Mouse (Mus musculus) G1E (cell line): ENCODE data around the gene Cstf3. TPM values are rescaled to one million over a fixed set of nuclear protein-coding genes. Genes with fewer than 3 reads are reported as not detected.

Source experiments
- ATAC-seq: 2 replicates; pipeline ENCODE4 v1.8.0; 2016; ENCODE audit warnings: mild to moderate bottlenecking; ENCODE audit not compliant: insufficient number of reproducible peaks, poor library complexity, low FRiP score, severe bottlenecking; ENCODE audit errors: extremely low read depth
- DNase-seq: peaks from one replicate; pipeline ENCODE4 v3.0.0; 2012; ENCODE audit warnings: low spot score
- H3K27me3 ChIP-seq: 2 replicates; pipeline ENCODE4 v1.6.1; 2012; ENCODE audit warnings: mild to moderate bottlenecking, low read length, inconsistent platforms; ENCODE audit not compliant: insufficient read depth
- H3K36me3 ChIP-seq: replicated peaks from 2 replicates; pipeline ENCODE3; 2012; ENCODE audit warnings: mild to moderate bottlenecking, inconsistent platforms
- H3K4me1 ChIP-seq: 2 replicates; pipeline ENCODE4 v1.6.1; 2012; ENCODE audit warnings: low read depth, low read length, inconsistent platforms, mixed read lengths; ENCODE audit not compliant: insufficient read depth
- H3K4me3 ChIP-seq: 2 replicates; pipeline ENCODE4 v1.5.1; 2012; ENCODE audit warnings: low read depth, mild to moderate bottlenecking, inconsistent platforms, low read length, moderate library complexity, mixed read lengths
- H3K9me3 ChIP-seq: replicated peaks from 2 replicates; pipeline ENCODE4 v1.6.1; 2012; ENCODE audit warnings: inconsistent platforms
- CTCF ChIP-seq: IDR thresholded peaks from 2 replicates; pipeline ENCODE4 v1.5.1; 2012; ENCODE audit warnings: low read depth, low read length, inconsistent platforms, mixed read lengths
- GATA1 ChIP-seq: IDR thresholded peaks from 2 replicates; pipeline ENCODE4 v1.6.1; 2012; ENCODE audit warnings: borderline replicate concordance, low read length, inconsistent platforms, mixed read lengths
- GATA2 ChIP-seq: IDR thresholded peaks from 2 replicates; pipeline ENCODE4 v1.6.1; 2012; ENCODE audit warnings: low read depth, low read length, inconsistent platforms, borderline replicate concordance
- POLR2AphosphoS5 ChIP-seq: IDR thresholded peaks from 2 replicates; pipeline ENCODE4 v1.6.1; 2012; ENCODE audit warnings: low read depth, low read length, inconsistent platforms; ENCODE audit not compliant: insufficient replicate concordance
- TAL1 ChIP-seq: conservative IDR thresholded peaks from 2 replicates; pipeline ENCODE4 v1.6.1; 2012; ENCODE audit warnings: low read depth, low read length, inconsistent platforms, mixed read lengths
- polyA plus RNA-seq: library from polyadenylated mRNA; stranded (reverse); fragments of >175 nt; gene quantifications from 2 replicates; pipeline ENCODE4 v1.2.3, GENCODE M21; 2012
- total RNA-seq, 2 experiments: library from RNA; stranded (forward) in 1 of 2; stranded (reverse) in 1 of 2; fragments of 200-1000 nt in 1 of 2; fragments of >200 nt in 1 of 2; fragmentation: Nextera tagmentation in 1 of 2; gene quantifications; 2 replicates each; pipeline ENCODE4 v1.2.3; 2014 to 2017

The Cstf3 gene
- total and polyA plus RNA-seq, 3 experiments, result 7.7 to 88.1 (median 30.3) TPM

DNA sequence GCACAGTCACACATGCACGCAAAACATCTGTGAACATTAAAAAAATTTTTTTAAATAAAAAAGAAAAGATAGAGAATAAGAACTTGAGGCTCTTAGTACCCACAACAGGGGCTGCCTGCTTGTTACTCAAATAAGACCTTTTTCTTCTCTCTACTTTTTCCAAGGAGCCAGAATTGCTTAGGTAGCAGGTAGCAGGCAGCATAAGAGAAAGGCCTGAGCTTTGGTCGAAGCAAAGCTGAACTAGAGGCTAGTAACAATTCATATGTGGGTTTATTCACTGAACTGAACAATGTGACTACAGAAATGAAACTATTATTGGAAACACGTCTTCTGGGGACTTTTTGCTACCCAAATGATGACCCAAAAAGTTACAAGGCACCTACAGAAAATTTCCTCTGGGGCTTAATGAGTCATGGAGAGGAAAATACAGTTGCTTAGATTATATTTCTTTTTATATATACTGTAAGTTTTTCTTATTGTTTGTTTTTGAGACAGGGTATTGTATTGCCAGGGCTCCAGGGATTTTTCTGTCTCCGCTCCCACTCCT is 28.3 kb upstream of the Cstf3 start:
- peaks cover 8% of the 10 kb centered on the region for H3K27me3 ChIP-seq
- DNase-seq, result no peak
- H3K4me3 ChIP-seq, result no peak overlapping the region
- TF ChIP-seq GATA1 (no peak), POLR2AphosphoS5 (no peak), GATA2 (no peak), CTCF (no peak), TAL1 (no peak)
- ATAC-seq, result no peak
- no peaks in the 10 kb centered on the region for H3K4me1 ChIP-seq
- H3K36me3 ChIP-seq, result no peaks in the 10 kb centered on the region
- H3K9me3 ChIP-seq, result no peaks in the 10 kb centered on the region

DNA sequence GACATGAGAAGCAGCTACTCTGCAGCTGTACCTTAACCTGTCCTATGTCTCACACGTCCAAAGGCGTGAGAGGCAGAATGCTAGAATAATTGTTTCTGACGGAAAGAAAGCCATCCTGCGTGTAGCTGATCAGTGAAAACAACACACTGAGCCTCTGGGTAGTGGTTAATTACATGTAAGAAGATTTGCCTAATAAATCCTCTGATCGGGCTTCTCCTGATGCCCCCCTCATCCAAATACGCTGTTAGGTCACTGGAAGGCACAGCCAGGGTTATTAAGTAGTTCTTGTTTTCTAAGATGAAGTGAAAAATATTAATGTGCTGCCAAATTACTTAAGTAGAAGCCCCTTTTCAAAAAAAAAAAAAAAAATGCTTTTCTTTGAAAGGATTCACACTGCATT is 18.3 kb upstream of the Cstf3 start:
- Histone ChIP-seq H3K4me1 (no peaks in the 10 kb centered on the region; the same call in 1 of the 2 replicates), H3K27me3 (peaks cover 20% of the 10 kb centered on the region), H3K9me3 (no peaks in the 10 kb centered on the region), H3K36me3 (no peaks in the 10 kb centered on the region), H3K4me3 (no peak overlapping the region)
- no peak for TF ChIP-seq GATA2
- no peak for TF ChIP-seq POLR2AphosphoS5
- TF ChIP-seq CTCF, result no peak
- no peak for TF ChIP-seq TAL1
- no peak for TF ChIP-seq GATA1
- no peak for ATAC-seq
- no peak for DNase-seq

DNA sequence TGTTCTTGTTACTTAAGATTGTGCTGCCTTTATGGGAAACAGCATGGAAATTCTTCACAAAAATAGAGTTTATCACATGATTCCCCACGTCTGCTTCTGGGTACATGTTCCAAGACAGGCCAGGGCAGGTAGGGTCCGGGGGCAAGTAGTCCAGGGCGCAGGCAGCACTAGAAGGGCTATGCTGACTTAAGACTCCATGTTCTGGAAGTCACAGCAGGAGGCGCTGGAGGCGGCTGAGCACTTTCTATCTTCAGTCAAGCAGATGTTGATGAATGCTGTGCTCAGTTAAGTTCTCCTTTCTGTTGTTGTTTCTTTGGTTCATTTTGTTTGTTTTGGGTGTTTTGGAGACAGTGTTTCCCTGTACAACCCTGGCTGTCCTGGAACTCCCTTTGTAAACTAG is 14.1 kb upstream of the Cstf3 start:
- TF ChIP-seq GATA2, result no peak
- no peak for TF ChIP-seq GATA1
- no peak for TF ChIP-seq TAL1
- TF ChIP-seq CTCF, result no peak
- no peak for TF ChIP-seq POLR2AphosphoS5
- peaks cover 18% of the 10 kb centered on the region for H3K27me3 ChIP-seq
- no peaks in the 10 kb centered on the region for H3K9me3 ChIP-seq
- H3K4me3 ChIP-seq, result no peak overlapping the region
- peaks cover 11% of the 10 kb centered on the region; the same call in 1 of the 2 replicates for H3K4me1 ChIP-seq
- no peak for ATAC-seq
- no peak for DNase-seq
- H3K36me3 ChIP-seq, result no peaks in the 10 kb centered on the region

DNA sequence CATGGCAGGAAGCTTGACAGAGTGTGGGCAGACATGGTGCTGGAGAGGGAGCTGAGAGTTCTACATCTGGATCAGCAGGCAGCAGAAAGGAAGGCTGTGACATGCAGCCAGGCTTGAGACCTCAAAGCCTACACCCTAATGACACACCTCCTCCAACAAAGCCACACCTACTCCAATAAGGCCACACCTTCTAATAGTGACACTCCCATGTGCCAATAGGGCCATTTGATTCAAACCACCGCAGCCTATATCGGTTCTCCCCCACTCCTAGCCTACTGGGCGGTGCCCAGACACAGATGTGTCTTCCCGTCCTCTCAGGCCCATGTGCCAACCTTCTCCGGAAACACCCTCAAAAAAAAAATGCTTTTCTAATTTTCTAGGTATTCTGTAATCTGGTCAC is 12.3 kb upstream of the Cstf3 start:
- no peaks in the 10 kb centered on the region for H3K36me3 ChIP-seq
- no peaks in the 10 kb centered on the region for H3K9me3 ChIP-seq
- DNase-seq, result no peak
- peaks cover 11% of the 10 kb centered on the region; the same call in 1 of the 2 replicates for H3K4me1 ChIP-seq
- peaks cover 18% of the 10 kb centered on the region for H3K27me3 ChIP-seq
- TF ChIP-seq TAL1, result no peak
- TF ChIP-seq GATA2, result no peak
- no peak for TF ChIP-seq POLR2AphosphoS5
- TF ChIP-seq GATA1, result no peak
- no peak for TF ChIP-seq CTCF
- H3K4me3 ChIP-seq, result no peak overlapping the region
- ATAC-seq, result 0 out of 2 replicates have a peak, but pooled peaks have one; percentile 15

DNA sequence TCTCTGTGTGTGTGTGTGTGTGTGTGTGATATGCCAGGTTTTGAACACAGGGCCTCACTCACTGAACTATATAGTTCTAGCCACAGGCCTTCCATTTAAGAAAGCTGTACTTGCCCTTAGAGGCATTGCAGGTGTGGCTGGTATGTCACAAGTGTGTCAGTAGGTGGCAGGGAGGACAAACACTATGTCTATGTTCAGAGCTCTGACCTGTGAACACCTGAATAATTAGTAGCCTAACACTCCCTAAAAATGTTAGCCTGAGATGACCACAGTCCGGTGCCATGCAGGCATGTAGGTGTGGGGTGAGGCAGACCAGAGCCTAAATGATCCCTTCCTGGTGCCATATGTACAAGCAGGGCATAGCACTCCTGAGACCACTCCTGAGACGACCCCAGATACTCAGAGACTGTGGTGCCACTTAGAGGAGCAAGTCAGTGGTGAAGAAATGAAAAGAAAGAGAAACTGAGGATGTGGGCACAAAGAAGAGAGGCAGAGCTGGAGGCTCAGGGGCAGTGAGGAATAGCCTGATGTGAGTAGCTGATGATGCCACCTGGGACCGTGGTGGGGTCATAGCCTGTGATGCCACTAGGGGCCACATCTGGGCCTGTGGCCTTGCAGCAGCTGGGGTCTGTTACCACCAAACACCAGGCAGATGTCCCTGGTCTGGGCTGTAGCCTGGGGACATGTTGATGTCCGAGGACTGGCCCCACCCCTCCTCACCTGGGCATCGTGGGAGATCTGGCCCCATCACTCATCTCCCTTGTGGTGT is 11.3 kb upstream of the Cstf3 start:
- H3K36me3 ChIP-seq, result no peaks in the 10 kb centered on the region

DNA sequence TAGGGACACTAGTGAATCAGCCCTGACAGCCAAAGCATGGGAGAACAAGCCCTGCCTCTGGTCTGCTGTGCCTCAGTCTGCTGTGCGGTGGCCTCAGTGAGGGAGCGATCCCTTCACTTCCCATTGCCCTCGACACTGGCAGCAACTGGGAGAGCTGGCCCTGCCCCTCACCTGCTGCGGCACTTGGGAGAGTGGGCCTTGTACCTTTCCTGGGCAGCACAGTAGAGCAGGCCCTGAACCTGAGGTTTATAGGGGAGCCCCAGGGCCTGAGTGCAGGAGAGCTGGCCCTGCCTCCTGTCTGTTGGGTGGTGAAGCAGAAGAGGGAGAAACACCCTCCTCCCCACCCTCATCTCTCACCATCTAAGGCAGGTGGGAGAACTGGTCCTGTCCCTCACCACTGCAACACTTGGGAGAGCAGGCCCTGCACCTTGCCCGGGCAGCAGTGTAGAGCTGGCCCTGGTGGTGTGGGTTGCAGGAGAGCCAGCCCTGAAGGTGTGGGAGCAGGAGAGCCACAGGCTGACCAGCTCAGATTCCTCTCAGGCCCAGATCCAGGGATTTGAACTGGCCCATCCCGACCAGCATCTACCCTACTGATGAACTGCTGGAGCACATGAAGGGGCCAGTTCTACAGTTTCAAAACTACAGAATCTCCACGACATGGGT is 10.4 kb upstream of the Cstf3 start:
- no peak for TF ChIP-seq CTCF
- no peak for TF ChIP-seq GATA1
- TF ChIP-seq POLR2AphosphoS5, result no peak
- no peak for TF ChIP-seq GATA2
- TF ChIP-seq TAL1, result no peak
- H3K27me3 ChIP-seq, result peaks cover 19% of the 10 kb centered on the region
- no peaks in the 10 kb centered on the region for H3K9me3 ChIP-seq
- no peaks in the 10 kb centered on the region for H3K36me3 ChIP-seq
- H3K4me3 ChIP-seq, result no peak overlapping the region
- no peak for DNase-seq
- peaks cover 15% of the 10 kb centered on the region; the same call in 1 of the 2 replicates for H3K4me1 ChIP-seq
- ATAC-seq, result no peak

More for the DNA sequence above, 11.3 kb upstream of the Cstf3 start:
- H3K4me1 ChIP-seq, result peaks cover 15% of the 10 kb centered on the region; the same call in 1 of the 2 replicates
- H3K4me3 ChIP-seq, result no peak overlapping the region
- no peaks in the 10 kb centered on the region for H3K9me3 ChIP-seq
- H3K27me3 ChIP-seq, result peaks cover 19% of the 10 kb centered on the region
- ATAC-seq (no peak), DNase-seq (no peak)
- TF ChIP-seq CTCF (no peak), TAL1 (no peak), POLR2AphosphoS5 (no peak), GATA2 (no peak), GATA1 (no peak)
